Mouse (Mus musculus): ENCODE data around the gene Ddc.

Gene Ddc

DNA sequence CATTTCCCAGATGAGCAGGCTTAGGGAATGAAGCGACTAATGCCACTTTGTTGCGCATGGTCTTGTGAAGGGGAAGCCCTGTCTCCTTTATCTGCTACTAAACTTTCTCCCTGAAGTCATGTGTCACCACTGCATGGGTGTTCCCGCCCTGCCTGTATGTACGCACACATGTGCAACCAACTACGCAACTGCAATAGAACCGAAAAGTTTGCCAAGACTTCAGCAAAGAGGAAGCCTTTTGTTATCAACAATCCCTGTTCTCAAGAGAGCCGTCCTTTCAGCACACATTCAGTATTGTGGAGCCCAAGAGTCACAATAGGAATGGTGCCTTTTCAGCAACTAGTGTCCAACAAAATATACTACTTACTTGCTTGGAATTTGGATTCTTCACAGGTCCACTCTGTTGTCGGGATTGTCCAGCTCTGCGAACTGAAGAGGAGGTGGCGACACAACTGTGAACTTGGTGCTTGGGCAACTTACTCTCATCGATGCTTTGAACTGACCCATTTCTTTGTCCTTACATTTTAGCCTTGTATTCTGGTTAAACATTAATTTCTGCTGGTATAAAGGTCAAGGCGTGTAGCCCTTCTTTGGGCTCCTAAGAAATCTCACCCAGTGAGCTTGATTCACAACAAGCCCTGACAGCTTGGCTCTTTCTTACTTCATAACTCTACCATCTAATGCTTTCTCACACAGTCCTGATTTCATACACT is at the start of gene Ddc:
Ddc (minus strand) TSS at position 500 of the 713 bp plus-strand sequence.
- no peak for DNase-seq (ENCODE audit: low read depth, low spot score)

DNA sequence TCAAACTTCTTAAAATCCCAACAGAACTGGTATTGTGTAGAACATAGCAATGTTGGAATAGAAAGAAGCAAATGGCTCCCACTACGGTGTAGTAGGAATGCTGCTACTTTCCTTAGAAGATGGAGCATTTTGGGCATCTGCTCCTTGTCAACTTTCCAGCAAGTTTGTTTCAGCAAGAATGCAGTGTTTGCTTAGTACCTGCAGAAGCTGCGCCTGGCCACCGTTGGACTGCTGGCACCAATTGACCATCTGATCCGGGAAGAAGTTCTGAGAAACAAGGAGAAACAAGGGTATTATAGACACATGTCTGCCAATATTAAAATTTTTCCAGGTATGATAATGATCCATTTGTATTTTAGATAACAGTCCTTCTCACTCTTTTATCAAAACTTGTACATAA is 47.8 kb upstream of the Ddc start:
- DNase-seq (ENCODE audit: low read depth, low spot score): no peak

DNA sequence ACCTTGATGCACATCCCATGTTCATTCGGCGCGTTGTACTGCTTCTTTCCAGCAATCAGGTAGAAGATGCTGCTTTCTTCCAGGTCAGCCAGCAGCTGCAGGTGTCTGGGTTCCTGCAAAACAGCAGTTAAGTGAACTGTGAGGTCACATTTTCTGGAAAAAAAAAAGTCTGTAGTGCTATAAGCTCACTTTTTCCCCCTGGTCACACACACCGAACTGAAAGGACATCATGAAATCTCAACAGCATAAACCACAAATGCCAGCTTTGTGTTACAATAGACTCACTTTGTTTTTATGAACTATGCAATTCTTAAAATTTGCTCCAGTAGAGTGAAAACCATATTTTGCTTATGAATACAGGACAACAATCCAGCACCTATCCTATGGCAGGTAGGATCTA is 46.9 kb upstream of the Ddc start:
- no peak for DNase-seq (ENCODE audit: low read depth, low spot score)

DNA sequence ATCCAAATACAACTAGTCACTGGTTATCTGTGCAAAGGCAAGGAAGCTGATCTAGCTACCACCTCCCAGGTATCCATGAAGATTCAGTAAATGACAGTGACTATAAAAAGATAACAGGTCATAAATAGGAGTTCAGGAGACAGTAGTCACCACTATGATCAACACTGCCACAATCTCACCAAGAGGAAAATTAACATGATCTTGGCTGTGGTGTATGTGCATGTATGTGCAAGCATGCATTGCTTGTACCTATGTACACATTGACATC is 46.1 kb upstream of the Ddc start:
- no peak for DNase-seq (ENCODE audit: low read depth, low spot score)

DNA sequence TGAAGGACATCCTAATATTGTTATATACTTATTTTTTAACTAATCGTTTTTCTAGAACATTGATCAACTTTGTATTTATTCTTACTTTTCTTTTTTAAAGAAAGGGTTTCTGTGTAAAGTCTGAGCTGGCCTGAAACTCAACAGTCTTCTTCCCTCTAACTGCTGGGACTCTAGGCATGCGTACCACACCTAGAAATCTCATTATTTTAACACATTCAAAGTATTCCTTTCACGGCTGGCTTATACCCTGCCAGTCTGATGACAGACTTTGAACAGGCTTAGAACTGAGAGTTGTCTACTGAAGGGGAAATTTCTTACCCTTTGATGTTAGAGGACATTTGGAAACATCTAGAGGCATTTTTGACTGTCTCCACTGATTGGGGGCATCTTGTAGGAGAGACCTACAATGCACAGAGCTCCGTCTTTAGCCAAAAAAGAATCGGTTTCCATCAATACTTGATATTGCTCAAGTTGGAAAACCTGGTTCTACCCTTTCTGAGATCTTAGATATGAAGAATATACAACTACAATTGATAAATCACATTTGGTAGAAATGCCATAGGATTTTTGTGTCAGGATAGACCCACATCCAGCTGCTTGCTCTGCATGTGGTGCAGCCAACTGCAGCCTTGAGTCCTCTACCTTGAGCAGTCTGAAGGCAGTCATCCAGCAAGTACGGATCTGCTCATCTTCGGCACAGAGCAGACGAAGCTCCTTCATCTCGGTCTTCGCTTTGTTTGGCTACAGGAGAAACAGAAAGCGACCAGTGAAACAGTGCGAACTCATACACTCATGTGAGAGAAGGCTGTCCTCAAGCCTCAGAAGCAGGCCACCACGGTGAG is 45.5 kb upstream of the Ddc start:
- DNase-seq (ENCODE audit: low read depth, low spot score): no peak

DNA sequence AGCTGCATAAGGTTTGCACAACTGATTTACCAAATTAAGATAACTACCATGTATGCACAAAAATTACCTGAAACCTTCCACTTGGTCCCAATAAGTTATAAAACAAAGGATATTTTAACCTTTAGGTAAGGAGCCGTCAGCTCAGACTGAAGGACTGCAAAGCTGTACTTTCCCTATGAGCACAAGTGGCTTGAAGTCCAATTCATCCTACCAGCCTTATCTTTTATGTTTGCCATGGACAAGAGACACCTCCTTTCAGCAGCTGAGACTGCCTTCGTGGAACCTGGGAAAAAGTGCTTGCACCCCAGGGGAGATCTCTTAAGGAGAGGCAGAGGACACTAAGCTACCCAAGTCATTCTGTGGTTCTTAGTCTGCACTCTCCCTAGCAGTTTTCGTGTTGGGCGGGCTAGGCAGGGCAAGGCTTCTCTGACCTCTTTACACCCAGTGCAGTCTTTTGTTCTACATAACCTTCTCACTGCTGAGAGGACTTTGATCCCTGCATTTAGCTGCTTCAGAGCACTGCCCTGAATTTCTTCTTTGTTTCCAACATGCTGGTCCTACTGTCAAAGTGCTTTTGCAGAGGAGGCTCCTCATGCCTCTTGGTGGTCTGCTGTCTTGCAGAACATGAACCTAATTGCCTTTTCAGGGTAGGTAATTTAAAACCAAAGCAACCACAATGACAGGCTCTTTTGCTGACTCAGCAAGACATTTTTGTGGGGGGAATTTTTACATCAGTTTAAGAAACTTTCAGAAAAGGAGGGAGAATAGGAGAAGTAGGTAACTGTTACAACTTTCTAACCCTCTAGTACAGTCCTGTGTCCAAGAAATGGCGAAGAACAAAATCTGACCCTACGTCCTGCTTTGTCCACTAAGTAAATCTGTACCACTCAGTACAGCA is 44.6 kb upstream of the Ddc start:
- DNase-seq (ENCODE audit: low read depth, low spot score): no peak

DNA sequence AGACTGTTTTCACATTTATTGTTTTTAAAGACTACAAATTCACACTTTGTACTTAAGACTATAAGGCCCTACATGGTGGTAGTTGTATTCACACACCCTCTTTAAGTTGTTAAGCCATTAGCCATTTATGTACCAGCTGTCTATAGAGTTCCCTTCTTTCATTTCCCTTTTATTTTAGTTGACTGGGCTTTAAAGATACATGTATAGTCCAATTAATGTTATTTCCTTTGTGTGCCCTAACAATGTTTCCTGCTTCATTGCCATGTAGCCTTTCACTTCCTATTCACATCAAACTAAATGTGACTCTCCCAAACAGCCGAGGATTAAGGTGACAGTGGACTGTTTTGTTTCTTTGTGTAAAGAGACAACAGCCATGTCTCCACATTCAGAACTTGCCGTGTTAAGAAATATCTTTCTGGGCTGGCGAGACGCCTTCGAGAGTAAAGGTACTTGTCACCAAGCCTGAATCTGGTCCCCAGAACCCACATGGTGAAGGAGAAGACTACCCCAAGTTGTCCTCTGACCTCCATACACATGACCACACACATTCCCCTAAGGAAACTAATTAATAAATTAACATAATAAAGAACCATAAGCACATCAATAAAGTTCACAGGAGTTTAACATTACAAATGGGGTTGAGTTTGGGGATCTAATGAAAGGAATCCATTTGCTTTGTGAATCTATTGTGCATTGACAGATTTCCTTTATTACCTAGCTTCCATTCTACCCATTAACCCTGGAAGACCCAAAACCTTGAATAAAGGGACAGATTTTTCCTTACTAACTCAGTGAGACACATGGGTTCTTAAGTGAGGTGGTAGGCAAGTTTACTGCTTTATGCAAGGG is 43.1 kb upstream of the Ddc start:
- DNase-seq (ENCODE audit: low read depth, low spot score): no peak

DNA sequence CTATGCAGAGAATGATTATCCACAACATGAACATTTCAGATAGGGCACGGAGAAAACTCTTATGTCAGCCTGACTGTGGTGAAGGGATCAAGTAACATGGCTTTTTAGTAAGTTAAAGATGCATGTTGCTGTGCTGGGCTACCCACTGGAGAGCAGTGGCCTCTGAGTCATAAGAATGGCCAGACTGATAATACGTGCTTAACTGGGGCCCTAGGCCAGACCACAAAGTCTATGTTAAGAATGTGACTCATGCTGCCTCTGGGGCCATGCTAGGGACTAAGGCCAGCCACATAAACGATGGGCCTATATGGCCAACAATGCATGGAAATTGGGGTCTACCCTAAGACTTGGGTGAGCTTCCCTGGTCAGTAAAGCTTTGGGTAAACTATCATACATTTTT is 41.7 kb upstream of the Ddc start:
- no peak for DNase-seq (ENCODE audit: low read depth, low spot score)

DNA sequence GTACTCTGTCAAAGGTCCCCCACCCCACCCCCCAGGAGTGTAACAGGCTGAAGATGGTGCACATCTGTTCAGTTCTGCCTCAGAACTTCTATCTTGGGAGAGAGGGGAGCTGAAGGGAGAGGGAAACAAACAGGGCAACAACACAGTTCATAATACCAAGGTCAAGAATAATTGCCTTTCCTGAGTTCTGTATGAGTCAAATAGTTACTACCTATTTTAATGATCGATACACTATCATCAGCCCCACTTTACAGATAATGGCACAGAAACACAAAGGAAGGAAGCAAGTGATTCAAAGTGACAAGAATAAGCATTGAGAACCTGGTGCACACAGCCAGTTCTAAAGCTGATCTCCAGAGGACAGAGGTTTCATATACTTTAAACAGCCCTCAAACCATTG is 40.6 kb upstream of the Ddc start:
- DNase-seq (ENCODE audit: low read depth, low spot score): no peak

DNA sequence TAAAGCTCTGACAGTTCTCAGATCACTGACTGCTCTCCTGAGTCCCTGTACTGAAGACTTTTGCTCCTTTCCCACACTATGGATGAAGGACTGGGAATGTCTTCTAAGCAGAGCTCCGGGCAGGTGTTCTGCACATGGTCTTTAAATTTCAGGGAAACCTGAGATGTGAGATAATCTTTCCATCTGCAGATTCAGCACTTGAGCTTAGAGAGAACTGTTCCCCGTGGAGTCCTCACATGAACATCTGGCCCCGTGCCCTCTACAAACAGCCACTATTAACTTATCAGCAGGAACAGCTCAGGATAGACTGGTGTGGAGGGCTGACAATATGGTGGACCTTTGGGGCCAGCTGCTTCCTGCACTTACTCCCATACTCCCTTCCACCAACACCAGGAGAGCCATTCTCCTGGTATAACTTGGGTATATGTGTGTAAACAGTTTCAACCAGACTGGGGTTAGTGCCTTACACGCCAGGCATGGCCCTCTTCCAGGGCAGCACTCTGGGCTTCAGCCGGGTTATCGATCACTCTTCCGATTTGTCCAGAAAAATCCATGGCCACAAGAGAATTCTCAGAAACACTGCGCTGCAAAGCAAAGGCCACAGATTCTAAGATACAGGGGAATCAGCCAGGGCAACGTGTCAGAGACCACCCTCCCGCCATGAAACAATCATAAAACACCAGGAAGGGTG is 39.5 kb upstream of the Ddc start:
- no peak for DNase-seq (ENCODE audit: low read depth, low spot score)

DNA sequence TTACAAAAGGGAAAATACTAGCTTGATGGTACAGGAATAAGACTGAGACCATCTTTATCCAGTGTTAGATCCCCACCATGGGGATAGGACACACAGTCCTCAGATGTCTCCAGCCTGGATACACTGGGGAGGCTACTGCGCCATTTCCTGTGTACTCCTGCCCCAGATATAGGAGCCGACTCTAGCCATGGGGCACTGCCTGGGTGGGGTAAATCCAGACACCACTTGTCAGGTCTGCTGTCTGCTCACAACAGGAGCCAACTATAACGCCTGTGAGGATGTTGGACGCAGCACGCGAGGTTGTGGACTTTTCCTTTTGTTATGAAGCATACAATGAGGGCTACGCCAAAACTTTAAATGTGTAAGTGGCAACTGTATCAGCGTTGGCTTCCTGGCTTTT is 36.9 kb upstream of the Ddc start:
- no peak for DNase-seq (ENCODE audit: low read depth, low spot score)

DNA sequence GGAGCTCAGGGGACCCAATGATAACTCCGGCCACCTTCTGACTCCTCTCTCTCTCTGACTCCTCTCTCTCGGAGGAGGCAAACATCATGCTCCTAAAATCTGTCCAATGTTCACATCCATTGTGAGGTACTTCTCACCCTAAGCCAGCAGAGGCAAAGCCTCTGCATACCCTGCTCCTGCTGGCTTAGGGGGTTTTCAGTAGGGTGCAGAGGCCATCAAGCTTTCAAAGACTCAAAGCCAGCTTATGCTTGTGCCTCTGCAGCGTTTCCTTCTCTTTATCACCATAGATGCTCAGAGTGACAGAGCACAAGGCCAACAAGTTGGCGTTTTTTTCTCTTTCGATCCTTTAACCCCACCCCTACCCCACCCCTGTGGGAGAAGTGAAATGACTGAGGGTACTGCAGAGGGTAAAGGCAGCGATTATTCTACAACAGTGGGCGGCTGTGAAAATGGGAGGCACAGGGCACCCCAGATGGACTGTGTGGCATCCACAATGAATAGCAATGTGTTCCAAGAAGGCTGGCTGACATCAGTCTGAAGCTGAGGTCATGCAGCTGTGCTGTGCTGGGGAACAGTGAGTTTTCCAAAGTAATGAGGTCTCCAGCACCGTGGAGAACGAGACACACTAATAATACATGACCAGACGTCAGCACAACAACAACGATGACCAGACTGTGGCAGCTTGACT is 34.3 kb upstream of the Ddc start:
- DNase-seq (ENCODE audit: low read depth, low spot score): no peak

DNA sequence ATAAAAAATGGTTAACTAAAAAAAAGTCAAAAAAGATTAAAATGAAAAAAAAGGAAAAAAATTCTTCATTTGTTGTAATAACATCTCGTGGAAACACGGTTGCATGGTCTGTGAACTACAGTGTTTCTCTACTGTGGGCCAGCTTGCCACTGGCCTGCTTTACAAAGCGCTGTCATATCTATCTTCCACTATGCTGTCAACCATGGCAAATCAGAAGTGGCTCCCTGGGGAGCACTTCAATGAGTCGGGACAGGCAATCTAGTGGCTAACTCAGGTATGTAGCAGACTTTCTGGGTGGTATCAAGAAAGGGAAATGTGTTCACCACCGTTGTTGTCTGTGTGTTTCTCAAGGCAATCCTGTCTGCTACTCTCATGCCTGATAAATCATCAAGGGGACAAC is 33.7 kb upstream of the Ddc start:
- DNase-seq (ENCODE audit: low read depth, low spot score): no peak

DNA sequence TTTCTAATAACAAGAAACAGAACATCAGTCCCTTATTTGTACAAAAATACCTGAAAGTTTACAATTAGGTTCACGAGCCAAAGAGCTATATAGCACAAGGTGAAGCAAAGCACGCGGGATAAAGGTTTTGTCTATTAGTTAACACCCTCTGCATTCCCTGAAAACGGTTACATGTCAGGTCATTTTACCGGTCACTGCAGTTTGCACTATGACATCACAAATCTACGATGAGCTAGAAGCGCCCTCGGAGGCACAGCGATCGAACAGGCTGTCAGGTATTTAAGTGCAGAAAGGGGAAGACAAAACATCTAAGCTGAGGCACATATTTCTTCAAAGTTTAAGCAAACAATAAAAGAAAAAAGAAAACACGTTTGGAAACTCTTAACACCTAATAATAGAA is 32.6 kb upstream of the Ddc start:
- DNase-seq (ENCODE audit: low read depth, low spot score): no peak

DNA sequence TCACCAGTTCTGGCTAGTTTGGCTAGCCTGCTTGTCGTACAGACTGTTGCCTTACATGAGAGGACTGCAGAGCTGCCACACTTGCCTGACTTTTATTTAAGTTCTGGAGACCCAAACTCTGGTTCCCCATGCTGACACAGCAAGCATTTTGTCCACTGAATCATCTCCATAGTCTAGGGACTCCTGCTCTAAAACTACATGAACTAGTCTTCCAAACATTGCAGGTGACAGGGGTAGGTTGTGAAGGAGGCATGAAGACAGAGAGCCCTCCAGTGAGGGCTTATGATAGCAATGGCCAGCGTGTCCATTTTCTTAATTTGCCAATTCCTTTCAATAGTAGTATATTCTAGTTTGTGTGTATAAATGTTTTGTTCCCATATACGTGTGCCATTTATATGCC is 31.1 kb upstream of the Ddc start:
- DNase-seq (ENCODE audit: low read depth, low spot score): no peak

DNA sequence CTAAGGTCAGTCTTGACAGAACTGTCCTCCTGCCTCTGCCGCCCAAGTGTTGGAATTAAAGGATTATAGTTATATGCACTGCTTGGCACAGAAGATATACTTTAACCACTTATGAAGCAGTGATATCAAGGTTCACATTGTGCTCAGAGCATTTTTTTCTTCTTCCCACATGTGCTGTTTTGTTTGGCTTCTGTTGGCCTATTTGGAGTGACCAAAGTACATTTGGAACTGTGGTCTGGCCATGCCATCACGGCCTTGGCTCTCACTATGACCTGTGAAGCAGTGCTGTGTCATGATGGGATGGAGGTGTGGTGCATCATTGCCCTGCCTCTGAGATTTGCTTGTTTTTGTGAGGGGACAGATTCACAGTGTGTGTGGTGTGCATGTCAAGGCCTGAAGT is 30.6 kb upstream of the Ddc start:
- DNase-seq (ENCODE audit: low read depth, low spot score): no peak

DNA sequence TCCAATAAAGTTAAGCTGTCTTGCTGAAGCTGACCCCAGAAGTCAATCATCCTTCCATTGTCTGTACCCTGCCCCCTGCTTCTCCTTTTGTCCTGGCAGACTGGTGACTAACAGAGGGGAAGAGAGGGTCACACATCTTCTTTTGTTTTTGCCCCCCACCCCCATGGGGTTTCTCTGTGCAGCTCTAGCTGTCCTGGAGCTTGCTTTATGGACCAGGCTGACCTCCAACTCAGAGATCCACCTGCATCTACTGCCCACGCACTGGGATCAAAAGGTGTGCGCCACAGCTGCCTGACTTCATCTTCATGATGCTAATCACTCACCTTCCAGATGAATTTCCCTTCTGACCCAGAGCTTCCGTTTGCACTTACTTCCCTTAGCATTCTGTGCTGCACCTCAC is 26.0 kb upstream of the Ddc start:
- DNase-seq (ENCODE audit: low read depth, low spot score): no peak

DNA sequence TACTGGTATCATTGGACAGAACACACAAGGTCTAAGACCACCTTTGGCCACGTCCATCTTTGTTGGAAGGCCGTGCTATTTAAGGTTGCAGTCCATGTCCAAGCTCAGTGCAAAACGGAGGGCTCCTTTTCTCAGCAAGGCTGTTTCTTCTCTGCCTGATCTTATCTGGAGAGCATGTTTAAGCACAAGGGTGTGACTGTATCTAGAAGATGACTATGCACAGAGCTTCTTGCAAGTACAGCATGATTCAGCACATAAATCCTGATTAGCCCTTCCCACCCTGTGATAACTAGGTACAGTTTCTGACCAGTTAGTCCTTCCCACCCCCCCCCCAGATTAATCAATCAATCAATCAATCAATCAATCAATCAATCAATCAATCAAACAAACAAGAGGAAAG is 25.4 kb upstream of the Ddc start:
- DNase-seq (ENCODE audit: low read depth, low spot score): no peak

DNA sequence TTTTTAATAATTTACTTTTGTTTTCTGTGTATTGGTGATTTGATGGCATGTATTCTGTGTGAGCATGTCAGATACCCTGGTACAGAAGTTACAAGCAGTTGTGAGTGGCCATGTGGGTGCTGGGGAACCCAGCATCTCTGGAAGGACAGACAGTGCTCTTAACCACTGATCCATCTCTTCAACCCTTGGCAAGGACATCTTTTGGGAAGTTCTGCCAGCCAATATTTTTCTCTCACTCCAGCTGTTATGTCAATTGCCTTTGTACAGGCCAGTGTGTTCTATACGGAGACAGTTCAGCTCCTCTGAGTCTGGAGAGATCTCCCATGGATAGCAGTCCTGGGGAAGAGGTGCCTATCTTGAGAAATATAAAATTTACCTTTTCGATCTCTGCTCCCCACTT is 24.2 kb upstream of the Ddc start:
- DNase-seq (ENCODE audit: low read depth, low spot score): no peak

DNA sequence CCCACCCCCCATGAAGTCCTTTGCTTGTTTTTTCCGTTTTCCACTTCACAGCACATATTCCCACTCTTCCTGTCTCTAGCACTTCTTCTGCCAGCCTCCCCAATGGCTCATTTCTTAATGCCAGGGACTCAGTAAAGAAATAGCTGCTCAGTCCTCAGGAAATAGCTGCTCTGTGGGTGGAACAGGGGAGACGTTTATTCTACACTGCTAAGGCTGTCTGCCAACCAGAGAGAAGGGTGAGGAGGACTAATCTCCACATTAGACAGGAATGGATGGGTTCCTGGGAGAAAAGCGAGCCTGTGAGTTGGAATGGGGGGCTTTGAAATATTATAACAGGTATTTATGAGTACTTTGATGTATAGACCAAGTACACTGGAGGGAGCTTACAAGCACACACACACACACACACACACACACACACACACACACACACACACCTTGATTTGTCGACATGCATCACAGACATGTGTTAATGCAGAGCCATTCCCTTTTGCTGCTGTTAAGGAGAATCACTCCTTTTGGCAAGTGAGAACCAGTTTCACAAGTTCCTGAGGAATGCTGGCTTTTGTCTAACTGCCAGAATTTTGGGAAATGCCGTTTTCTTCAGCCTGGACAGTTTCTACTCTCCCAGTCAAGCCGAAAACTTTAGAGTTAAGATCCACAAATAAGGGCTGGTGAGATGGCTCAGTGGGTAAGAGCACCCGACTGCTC is 9.9 kb upstream of the Ddc start:
- DNase-seq (ENCODE audit: low read depth, low spot score): no peak

Data from retina, postnatal 7 days (tissue).